Mouse (Mus musculus): ENCODE data around the gene Tmem132c. TPM values are rescaled to one million over a fixed set of nuclear protein-coding genes. Genes with fewer than 3 reads are reported as not detected.

Gene Tmem132c
- polyA plus RNA-seq, 1 experiment, result not detected

DNA sequence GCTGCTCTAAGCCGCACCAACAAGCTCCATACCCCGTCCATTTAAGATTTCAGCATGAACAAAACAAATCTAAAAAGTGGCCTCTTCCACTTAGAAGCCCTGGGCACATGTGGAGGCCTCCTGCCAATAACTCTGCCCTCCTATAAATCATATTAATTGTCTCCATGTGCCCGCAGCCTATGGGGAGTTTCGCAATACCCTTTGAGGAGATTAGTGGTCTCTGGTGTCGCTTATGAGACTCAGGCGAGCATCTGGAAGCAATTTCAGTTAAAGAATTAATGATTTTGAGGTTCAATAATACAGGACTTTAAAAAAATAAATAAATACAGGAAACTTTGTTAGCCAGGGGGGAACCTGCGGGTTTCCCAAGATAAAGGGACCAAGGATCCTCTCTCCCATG is 1.9 kb upstream of the Tmem132c start:
- Histone ChIP-seq H3K4me3 (ENCODE audit: insufficient read depth, low read depth, low read length) (no peak overlapping the region), H3K4me1 (ENCODE audit: control insufficient read depth, insufficient read depth, low read length) (peaks cover 26% of the 10 kb centered on the region), H3K27ac (ENCODE audit: insufficient read depth, low read depth, low read length) (no peak overlapping the region)
- no peak for TF ChIP-seq CTCF (IDR thresholded peaks at IDR 0.05; ENCODE audit: insufficient read depth, low read depth, low read length)
- TF ChIP-seq POLR2A (IDR thresholded peaks at IDR 0.05; ENCODE audit: insufficient read depth, low read depth, low read length), result no peak
- WGBS, result 88% methylated on average over 7 of the region's 7 CpGs

GRCm38 (mm10) chr5:127240646-127241045 is 962 bp upstream of the Tmem132c start:
- Histone ChIP-seq H3K4me3 (ENCODE audit: insufficient read depth, low read depth, low read length) (no peak overlapping the region), H3K27ac (ENCODE audit: insufficient read depth, low read depth, low read length) (no peak overlapping the region), H3K4me1 (ENCODE audit: control insufficient read depth, insufficient read depth, low read length) (peaks cover 23% of the 10 kb centered on the region)
- WGBS, result 47% methylated on average over 4 of the region's 4 CpGs
- TF ChIP-seq CTCF (IDR thresholded peaks at IDR 0.05; ENCODE audit: insufficient read depth, low read depth, low read length), result no peak
- TF ChIP-seq POLR2A (IDR thresholded peaks at IDR 0.05; ENCODE audit: insufficient read depth, low read depth, low read length), result no peak

- no peak overlapping the region for H3K27ac ChIP-seq (ENCODE audit: insufficient read depth, low read depth, low read length)
- TF ChIP-seq POLR2A (IDR thresholded peaks at IDR 0.05; ENCODE audit: insufficient read depth, low read depth, low read length) (no peak), CTCF (IDR thresholded peaks at IDR 0.05; ENCODE audit: insufficient read depth, low read depth, low read length) (no peak)
- WGBS, result under 1% methylated on average over 73 of the region's 73 CpGs
- peaks cover 23% of the 10 kb centered on the region for H3K4me1 ChIP-seq (ENCODE audit: control insufficient read depth, insufficient read depth, low read length)
- H3K4me3 ChIP-seq (ENCODE audit: insufficient read depth, low read depth, low read length), result peak overlapping the region; percentile 42
Measured at GRCm38 (mm10) chr5:127241925-127242762, 536 bp downstream of the Tmem132c start.

- Histone ChIP-seq H3K4me1 (ENCODE audit: control insufficient read depth, insufficient read depth, low read length) (peaks cover 23% of the 10 kb centered on the region), H3K4me3 (ENCODE audit: insufficient read depth, low read depth, low read length) (peak overlapping the region; percentile 42; the same call in 1 of the 2 replicates), H3K27ac (ENCODE audit: insufficient read depth, low read depth, low read length) (no peak overlapping the region)
- WGBS, result 2% methylated on average over 13 of the region's 13 CpGs
- TF ChIP-seq CTCF (IDR thresholded peaks at IDR 0.05; ENCODE audit: insufficient read depth, low read depth, low read length), result no peak
- TF ChIP-seq POLR2A (IDR thresholded peaks at IDR 0.05; ENCODE audit: insufficient read depth, low read depth, low read length), result no peak
Measured at GRCm38 (mm10) chr5:127242763-127243160, 1.2 kb downstream of the Tmem132c start.

DNA sequence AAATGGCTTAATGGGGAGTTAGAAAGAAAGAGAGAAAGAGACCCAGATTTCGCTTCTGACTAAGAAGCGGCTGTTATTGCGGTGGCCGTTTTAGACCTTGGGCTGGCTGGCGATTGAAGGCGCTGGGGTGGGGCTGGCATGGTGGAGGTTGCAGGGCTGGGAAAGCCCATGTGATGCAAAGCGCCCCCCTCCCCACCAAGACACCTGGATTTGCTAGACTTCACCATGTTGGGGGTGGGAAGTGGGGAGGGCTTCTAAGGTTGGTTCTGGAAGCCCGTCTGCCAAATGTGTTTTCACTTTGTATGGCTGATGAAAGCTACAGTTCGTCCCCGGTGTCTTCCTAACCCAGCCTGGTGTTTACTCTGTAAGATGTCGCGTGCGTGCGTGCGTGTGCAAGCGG is 1.6 kb downstream of the Tmem132c start:
- H3K27ac ChIP-seq (ENCODE audit: insufficient read depth, low read depth, low read length), result no peak overlapping the region
- peak overlapping the region; percentile 42 for H3K4me3 ChIP-seq (ENCODE audit: insufficient read depth, low read depth, low read length)
- TF ChIP-seq POLR2A (IDR thresholded peaks at IDR 0.05; ENCODE audit: insufficient read depth, low read depth, low read length) (no peak), CTCF (IDR thresholded peaks at IDR 0.05; ENCODE audit: insufficient read depth, low read depth, low read length) (no peak)
- peaks cover 23% of the 10 kb centered on the region for H3K4me1 ChIP-seq (ENCODE audit: control insufficient read depth, insufficient read depth, low read length)
- 2% methylated on average over 16 of the region's 16 CpGs for WGBS

DNA sequence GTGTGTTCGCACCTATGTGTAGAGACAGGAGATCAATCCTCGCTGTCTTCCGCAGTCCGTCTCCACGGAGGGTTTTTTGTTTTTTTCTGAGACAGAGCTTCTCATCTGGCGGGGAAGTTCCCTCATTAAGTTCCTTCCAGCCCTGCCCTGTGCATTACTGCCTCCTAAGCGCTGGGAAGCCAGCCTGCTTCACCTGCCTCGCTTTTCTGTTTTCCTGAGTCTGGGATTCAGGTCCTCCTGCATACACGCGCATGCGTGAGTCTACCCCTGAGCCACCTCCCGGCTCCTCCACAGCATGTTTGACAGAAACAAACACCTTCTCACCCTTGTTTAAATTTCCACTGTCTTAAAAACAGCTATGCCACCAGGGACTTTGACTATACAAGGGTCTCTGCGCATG is 2.0 kb downstream of the Tmem132c start:
- WGBS, result 12% methylated on average over 13 of the region's 13 CpGs
- Histone ChIP-seq H3K27ac (ENCODE audit: insufficient read depth, low read depth, low read length) (no peak overlapping the region), H3K4me3 (ENCODE audit: insufficient read depth, low read depth, low read length) (peak overlapping the region; percentile 42), H3K4me1 (ENCODE audit: control insufficient read depth, insufficient read depth, low read length) (peaks cover 23% of the 10 kb centered on the region)
- TF ChIP-seq POLR2A (IDR thresholded peaks at IDR 0.05; ENCODE audit: insufficient read depth, low read depth, low read length) (no peak), CTCF (IDR thresholded peaks at IDR 0.05; ENCODE audit: insufficient read depth, low read depth, low read length) (no peak)

DNA sequence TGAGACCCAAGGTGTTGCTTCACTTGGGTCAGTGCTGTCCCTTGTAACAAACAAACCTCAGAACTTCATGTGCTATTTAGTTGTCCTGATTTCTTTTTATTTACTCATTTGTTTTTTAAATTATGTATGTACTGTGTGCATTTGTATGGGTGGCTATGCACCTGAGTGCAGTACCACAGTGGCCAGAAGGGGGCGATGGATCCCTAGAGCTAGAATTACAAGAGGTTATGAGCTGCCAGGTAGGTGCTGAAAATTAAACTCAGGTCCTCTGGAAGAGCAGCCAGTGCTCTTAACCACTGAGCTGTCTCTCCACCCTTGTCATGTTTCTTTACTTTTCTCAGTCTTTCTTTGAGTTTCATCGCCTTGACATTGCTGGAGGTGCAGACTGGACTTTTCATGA is 11.7 kb downstream of the Tmem132c start:
- TF ChIP-seq POLR2A (IDR thresholded peaks at IDR 0.05; ENCODE audit: insufficient read depth, low read depth, low read length), result no peak
- no peak for TF ChIP-seq CTCF (IDR thresholded peaks at IDR 0.05; ENCODE audit: insufficient read depth, low read depth, low read length)
- H3K4me1 ChIP-seq (ENCODE audit: control insufficient read depth, insufficient read depth, low read length), result no peaks in the 10 kb centered on the region
- H3K27ac ChIP-seq (ENCODE audit: insufficient read depth, low read depth, low read length), result no peak overlapping the region

DNA sequence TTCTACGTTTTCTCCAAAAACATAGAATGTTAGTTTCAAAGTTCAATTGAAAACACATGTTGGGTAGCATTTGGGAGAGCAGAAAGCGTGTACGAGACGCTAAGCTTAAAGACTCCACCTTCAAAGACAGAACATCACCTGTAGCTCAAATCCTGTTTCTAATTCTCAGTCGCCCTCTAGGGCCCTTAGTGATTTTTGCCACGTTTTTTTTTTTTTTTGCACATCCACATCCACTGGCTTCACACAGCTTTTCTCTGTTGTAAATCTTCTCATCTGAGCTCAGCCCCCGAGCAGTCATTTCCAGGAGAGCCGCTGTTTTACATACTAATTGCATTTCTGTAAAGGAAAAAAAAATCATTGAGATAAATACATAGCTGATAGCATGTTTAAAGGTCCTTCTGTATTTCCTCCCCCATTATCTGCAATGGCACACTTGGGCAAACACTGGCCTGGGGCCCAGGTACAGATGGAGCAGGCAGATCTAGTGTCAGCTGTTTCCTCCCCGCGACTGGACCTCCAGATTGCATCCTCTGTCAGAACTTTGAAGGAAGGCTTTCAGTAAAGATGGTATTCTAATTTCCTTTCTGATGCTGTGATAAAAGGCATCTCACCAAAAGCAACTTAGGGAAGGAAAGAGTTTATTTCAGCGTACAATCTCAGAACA is 15.5 kb downstream of the Tmem132c start:
- H3K4me1 ChIP-seq (ENCODE audit: control insufficient read depth, insufficient read depth, low read length), result no peaks in the 10 kb centered on the region
- WGBS, result 67% methylated on average over 11 of the region's 11 CpGs
- no peak overlapping the region for H3K4me3 ChIP-seq (ENCODE audit: insufficient read depth, low read depth, low read length)
- no peak for TF ChIP-seq POLR2A (IDR thresholded peaks at IDR 0.05; ENCODE audit: insufficient read depth, low read depth, low read length)
- TF ChIP-seq CTCF (IDR thresholded peaks at IDR 0.05; ENCODE audit: insufficient read depth, low read depth, low read length), result no peak
- H3K27ac ChIP-seq (ENCODE audit: insufficient read depth, low read depth, low read length), result no peak overlapping the region

More for the DNA sequence above, 11.7 kb downstream of the Tmem132c start:
- 56% methylated on average over 2 of the region's 2 CpGs for WGBS
- H3K4me3 ChIP-seq (ENCODE audit: insufficient read depth, low read depth, low read length), result no peak overlapping the region

DNA sequence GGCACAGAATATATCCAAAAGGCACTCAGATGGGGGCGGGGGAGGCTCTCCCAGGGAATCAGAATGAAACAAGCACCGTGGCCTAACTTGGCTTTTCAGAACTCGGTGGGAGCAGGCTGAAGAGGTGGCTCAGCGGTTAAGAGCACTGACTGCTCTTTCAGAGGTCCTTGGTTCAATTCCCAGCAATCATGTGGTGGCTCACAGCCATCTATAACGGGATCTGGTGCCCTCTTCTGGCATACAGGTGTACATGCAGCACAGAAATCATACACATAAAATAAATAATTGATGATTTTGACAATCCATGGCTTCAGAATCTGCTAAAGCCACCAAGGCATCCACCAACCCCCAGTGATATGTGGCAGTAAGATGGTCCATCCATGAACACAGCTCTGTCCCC is 20.5 kb downstream of the Tmem132c start:
- WGBS, result 46% methylated on average over 5 of the region's 5 CpGs
- no peaks in the 10 kb centered on the region for H3K4me1 ChIP-seq (ENCODE audit: control insufficient read depth, insufficient read depth, low read length)
- H3K27ac ChIP-seq (ENCODE audit: insufficient read depth, low read depth, low read length), result no peak overlapping the region
- no peak overlapping the region for H3K4me3 ChIP-seq (ENCODE audit: insufficient read depth, low read depth, low read length)
- no peak for TF ChIP-seq CTCF (IDR thresholded peaks at IDR 0.05; ENCODE audit: insufficient read depth, low read depth, low read length)
- TF ChIP-seq POLR2A (IDR thresholded peaks at IDR 0.05; ENCODE audit: insufficient read depth, low read depth, low read length), result no peak

All from olfactory bulb, adult 2 months (tissue).